Mouse (Mus musculus) left cerebral cortex, adult 18-20 months (tissue): ENCODE results near the gene Tpi1. TPM values are rescaled to one million over a fixed set of nuclear protein-coding genes. Genes with fewer than 3 reads are reported as not detected.

ENCODE experiments used
- DNase-seq, 2 experiments: peaks; one replicate each; pipeline ENCODE4 v3.0.0; 2021 to 2022; ENCODE audit warnings: low spot score in 2 of 2, mixed read lengths in 1 of 2
- total RNA-seq, 2 experiments: library from RNA; stranded (reverse); gene quantifications; 2 replicates each; pipeline ENCODE4 v1.2.3; 2021

The Tpi1 gene
- total RNA-seq, 2 experiments from 2014 or later, result 804 to 847 TPM

- peak; percentile 38 to 60 for DNase-seq
Measured at GRCm38 (mm10) chr6:124786756-124787420, 27.2 kb downstream of the Tpi1 start.

GRCm38 (mm10) chr6:124782436-124782835, 31.7 kb downstream of the Tpi1 start:
- DNase-seq, result no peak

- no peak for DNase-seq
Measured at GRCm38 (mm10) chr6:124780917-124781316, 33.2 kb downstream of the Tpi1 start.

GRCm38 (mm10) chr6:124779984-124780416, 34.1 kb downstream of the Tpi1 start:
- DNase-seq, result no peak

- peak in 1 of 2 experiments; percentile 42 for DNase-seq
Measured at GRCm38 (mm10) chr6:124779222-124779983, 34.7 kb downstream of the Tpi1 start, which contains the start of gene Lrrc23. Lrrc23 (minus strand) TSS chr6:124779727.

- DNase-seq, result no peak
Measured at GRCm38 (mm10) chr6:124770511-124770910, 43.6 kb downstream of the Tpi1 start.

GRCm38 (mm10) chr6:124770013-124770412, 44.1 kb downstream of the Tpi1 start:
- DNase-seq, result no peak

GRCm38 (mm10) chr6:124769101-124769765, 44.9 kb downstream of the Tpi1 start, which contains the start of gene Eno2:
Eno2 (minus strand) TSS chr6:124769673.
- DNase-seq, result peak; percentile 75 to 85

GRCm38 (mm10) chr6:124768704-124769044, 45.4 kb downstream of the Tpi1 start:
- DNase-seq, result no peak

- DNase-seq, result peak; percentile 66
Measured at GRCm38 (mm10) chr6:124767920-124768703, 46.0 kb downstream of the Tpi1 start.

- no peak for DNase-seq
Measured at GRCm38 (mm10) chr6:124767536-124767919, 46.6 kb downstream of the Tpi1 start.

- DNase-seq, result no peak
Measured at GRCm38 (mm10) chr6:124765951-124766350, 48.1 kb downstream of the Tpi1 start.

Other genes with a start within 250 kb of the Tpi1 start
- under 1 TPM; 0.30 to 0.44 TPM for gene C1rb, start 244.0 kb downstream of the Tpi1 start, total RNA-seq
- under 1 TPM; 0.14 to 0.28 TPM for gene C1s2, start 178.2 kb downstream of the Tpi1 start, total RNA-seq
- gene Lpcat3, start 151.3 kb downstream of the Tpi1 start, total RNA-seq, result 10 to 100 TPM; 20.1 to 20.6 TPM
- 10 to 100 TPM; 45.7 to 49.1 TPM for gene Emg1, start 102.1 kb downstream of the Tpi1 start, total RNA-seq
- gene Phb2, start 102.0 kb downstream of the Tpi1 start, total RNA-seq, result 100 to 1,000 TPM; 115 to 117 TPM
- 1 to 10 TPM; 2.5 to 5.1 TPM for gene Ptpn6, start 75.6 kb downstream of the Tpi1 start, total RNA-seq
- gene Grcc10, start 72.9 kb downstream of the Tpi1 start, total RNA-seq, result 100 to 1,000 TPM; 321 to 335 TPM
- 1 to 10 TPM in 1 of 2 experiments, not detected in 1; 1.4 TPM for gene Gm45234, start 58.3 kb downstream of the Tpi1 start, total RNA-seq
- gene Atn1, start 57.8 kb downstream of the Tpi1 start, total RNA-seq, result 100 to 1,000 TPM; 158 to 181 TPM
- gene Eno2, start 44.6 kb downstream of the Tpi1 start, total RNA-seq, result 1,000 to 10,000 TPM; 1,066 to 1,067 TPM
- gene Lrrc23, start 34.6 kb downstream of the Tpi1 start, total RNA-seq, result 1 to 10 TPM; 1.0 to 1.1 TPM
- gene Spsb2, start 5.6 kb downstream of the Tpi1 start, total RNA-seq, result 1 to 10 TPM; 4.6 to 5.7 TPM
- 100 to 1,000 TPM; 204 to 208 TPM for gene Usp5, start 15.2 kb upstream of the Tpi1 start, total RNA-seq
- gene Cdca3, start 15.3 kb upstream of the Tpi1 start, total RNA-seq, result under 1 TPM; 0.23 to 0.42 TPM
- gene Gnb3, start 26.0 kb upstream of the Tpi1 start, total RNA-seq, result under 1 TPM in 1 of 2 experiments, not detected in 1; 0.21 TPM
- 10 to 100 TPM; 23.5 to 30.9 TPM for gene P3h3, start 43.5 kb upstream of the Tpi1 start, total RNA-seq
- gene Gpr162, start 49.7 kb upstream of the Tpi1 start, total RNA-seq, result 100 to 1,000 TPM; 212 to 232 TPM
- 1 to 10 TPM; 4.2 to 8.6 TPM for gene Cd4, start 73.9 kb upstream of the Tpi1 start, total RNA-seq
- 1 to 10 TPM; 2.6 to 3.2 TPM for gene Lag3, start 97.4 kb upstream of the Tpi1 start, total RNA-seq
- 100 to 1,000 TPM; 895 to 902 TPM for gene Ptms, start 105.8 kb upstream of the Tpi1 start, total RNA-seq
- 100 to 1,000 TPM; 626 to 639 TPM for gene Mlf2, start 117.1 kb upstream of the Tpi1 start, total RNA-seq
- gene Cops7a, start 151.2 kb upstream of the Tpi1 start, total RNA-seq, result 100 to 1,000 TPM; 168 TPM
- gene Pianp, start 182.4 kb upstream of the Tpi1 start, total RNA-seq, result 100 to 1,000 TPM; 194 to 195 TPM
- gene Zfp384, start 194.8 kb upstream of the Tpi1 start, total RNA-seq, result 10 to 100 TPM; 45.9 to 47.6 TPM
- gene Ing4, start 225.5 kb upstream of the Tpi1 start, total RNA-seq, result 10 to 100 TPM; 50.7 to 51.1 TPM
- 10 to 100 TPM; 11.2 to 14.5 TPM for gene Acrbp, start 235.4 kb upstream of the Tpi1 start, total RNA-seq